Mouse (Mus musculus) kidney, postnatal 10 days (tissue): ENCODE results near the gene Cdh19.

Experiments
- DNase-seq: peaks from one replicate; pipeline ENCODE4 v3.0.0; 2021; ENCODE audit warnings: mixed read lengths

Cdh19 gene

DNA sequence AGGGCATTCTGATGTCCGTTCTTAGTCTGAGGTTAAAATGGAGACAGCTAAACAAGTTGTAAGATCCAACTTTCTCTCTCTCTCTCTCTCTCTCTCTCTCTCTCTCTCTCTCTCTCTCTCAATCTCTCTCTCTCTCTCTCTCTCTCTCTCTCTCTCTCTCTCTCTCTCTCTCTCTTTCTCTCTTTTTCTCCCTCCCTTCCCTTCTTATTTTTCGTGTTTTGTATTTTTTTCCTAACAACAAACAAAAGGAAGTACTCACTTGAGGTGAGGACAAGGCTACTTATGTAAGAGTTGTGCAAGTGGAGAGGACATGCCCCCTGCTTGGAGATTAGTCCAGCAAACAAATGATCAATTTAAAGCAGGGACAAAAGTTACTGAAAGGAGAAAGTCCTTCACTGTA, at the start of gene Cdh19:
Gene Cdh19 (minus strand): TSS at position 101 of the 400 bp plus-strand sequence.
- DNase-seq: no peak

- no peak for DNase-seq
Observed at GRCm38 (mm10) chr1:111020434-111021060, 43.2 kb upstream of the Cdh19 start.

DNA sequence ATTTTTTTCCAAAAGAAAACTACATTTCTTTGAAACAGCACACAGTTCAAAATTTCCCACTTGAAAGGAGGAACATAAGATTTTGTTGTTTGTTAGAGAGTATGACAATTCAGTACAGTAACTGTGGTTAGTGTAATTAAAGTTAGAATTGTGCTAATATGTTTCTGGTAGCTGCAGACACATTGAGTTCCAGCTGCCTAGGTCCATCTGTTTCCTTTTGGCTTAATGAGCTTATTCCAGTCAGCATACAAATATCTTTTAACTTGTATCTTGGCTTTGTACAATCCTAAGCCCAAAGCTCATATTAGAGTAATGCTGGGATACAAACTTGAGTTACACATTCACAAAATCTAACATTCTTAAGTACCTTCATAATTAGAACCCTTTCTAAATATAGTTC, 40.3 kb upstream of the Cdh19 start:
- DNase-seq: no peak

DNA sequence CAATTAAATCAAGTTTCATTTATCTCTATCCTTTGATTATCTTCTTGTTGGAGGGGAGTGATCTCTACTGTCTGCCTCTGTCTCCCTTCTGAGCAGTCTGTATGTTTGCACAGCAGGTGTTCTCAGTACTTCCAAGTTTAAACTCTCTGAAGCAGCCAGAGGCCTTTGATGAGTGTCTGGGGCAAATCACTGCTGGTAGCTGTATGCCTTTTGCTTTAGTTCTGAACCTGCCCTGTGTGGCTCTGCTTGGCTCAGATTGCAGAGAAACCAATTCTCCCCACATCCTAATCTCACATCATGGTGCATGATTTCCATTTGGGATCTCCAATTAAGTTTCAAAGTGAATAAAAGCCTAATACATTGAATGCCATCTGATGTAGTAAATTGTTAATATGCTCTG, 12.4 kb upstream of the Cdh19 start:
- DNase-seq: no peak

DNA sequence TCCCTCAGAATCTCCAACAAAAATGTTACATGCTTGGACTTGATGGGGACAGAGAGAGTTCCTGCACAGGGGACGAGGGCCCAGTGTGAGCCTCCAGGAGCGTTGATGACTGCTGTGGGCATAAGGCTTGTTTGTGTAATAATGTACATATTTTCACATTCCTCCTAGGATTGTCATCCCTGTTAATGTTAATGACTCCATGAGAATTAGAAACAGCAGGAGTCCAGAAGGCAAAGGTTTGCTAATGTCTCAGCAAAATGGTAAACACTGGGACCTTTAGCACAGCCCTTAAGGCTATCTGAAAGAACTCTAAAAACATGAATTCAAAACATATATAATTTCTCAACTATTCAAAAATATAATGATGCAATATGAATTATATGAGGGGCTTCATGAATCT, 8.2 kb downstream of the Cdh19 start:
- DNase-seq: no peak

- DNase-seq: no peak
Observed at GRCm38 (mm10) chr1:110909752-110910151, 67.6 kb downstream of the Cdh19 start.

DNA sequence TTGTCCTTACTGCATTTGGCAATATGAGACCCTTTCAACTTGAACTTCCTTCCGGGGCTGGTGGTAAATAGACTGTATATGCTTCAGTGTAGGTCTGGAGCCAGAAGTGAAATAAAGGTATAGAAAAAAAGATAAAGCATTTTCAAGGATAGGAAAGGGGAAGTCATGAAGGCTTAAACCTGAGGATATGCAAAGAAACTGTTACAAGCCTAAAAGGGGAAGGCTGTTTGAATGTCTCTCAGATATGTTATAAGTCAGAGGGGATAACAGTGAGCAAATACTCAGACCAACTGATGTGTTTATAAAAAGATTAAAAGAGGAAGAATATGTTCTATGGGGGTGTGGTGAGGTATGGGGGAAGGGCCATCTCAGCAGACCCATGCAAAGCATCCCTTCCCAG, 68.2 kb downstream of the Cdh19 start:
- no peak for DNase-seq

- no peak for DNase-seq
Observed at GRCm38 (mm10) chr1:110904266-110904665, 73.1 kb downstream of the Cdh19 start.
